Mouse (Mus musculus): ENCODE measurements around the gene Snx8.
A peak's percentile ranks its signal among the peaks of the same experiment; 100 is the strongest.
"Not testable (repeated sequence)": the region's sequence is repeated elsewhere in the genome, so short reads cannot be mapped to it uniquely, and the experiment has no call there.

Gene Snx8

DNA sequence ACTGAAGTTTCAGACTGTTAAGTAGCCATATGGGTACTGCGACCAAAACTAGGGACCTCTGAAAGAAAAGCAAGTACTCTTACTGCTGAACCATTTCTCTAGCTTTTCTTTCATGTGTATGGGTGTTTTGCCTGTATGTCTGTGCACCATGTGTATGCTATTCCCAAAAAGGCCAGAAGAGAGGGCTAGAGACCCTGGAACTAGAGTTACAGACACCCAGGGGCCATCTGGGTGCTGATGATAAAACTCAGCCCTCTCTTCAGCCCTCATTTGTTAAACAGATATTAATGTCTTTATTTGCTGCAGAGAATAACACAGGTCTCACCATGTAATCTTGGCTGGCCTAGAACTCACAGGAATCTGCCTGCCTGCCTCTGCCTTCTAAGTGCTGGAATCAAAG is 4.6 kb downstream of the Snx8 start:
- DNase-seq (ENCODE audit: low spot score in 2 of 2) = no peak

DNA sequence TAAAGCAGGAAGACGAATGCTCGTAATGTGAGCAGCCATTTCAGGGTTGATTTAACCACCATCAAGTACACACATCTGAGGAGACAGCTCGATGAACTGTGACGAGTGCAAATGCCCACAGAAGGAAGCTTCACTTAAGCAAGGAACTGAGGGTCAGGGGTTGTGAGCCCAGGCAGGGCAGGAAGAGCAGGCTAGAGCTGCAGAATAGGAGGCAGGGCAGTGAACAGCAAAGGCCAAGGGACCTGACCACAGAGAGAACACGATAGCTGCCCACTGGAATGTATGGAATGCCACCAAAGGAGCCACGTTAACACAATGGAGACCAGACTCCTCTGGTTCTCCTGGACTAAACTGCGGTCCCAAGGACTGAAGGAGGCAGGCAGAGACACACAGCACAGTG is 5.5 kb downstream of the Snx8 start:
- no peak for DNase-seq (ENCODE audit: low spot score in 2 of 2)

DNA sequence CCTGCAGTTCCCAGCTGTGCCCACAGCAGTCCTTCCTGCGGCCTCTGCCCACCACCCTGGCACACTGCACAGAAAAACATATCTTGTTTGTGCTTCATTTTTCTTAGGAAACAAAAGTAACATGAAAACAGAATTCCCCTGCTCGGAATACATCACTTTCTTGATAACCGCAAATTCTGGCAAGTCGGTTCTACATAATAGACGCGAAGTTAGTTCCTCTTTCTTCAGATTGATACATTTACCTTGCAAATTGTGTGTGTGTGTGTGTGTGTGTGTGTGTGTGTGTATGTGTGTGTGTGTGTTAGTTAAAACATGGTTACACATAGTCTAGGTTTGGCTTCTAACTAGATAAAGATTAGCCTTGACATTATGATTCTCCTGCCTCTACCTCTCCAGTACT is 6.4 kb downstream of the Snx8 start:
- no peak for DNase-seq (ENCODE audit: low spot score in 2 of 2)

- no peak for DNase-seq (ENCODE audit: low spot score in 2 of 2)
These were observed 7.9 kb downstream of the Snx8 start for GRCm38 (mm10) chr5:140381156-140381555.

- DNase-seq (ENCODE audit: low spot score in 2 of 2) = no peak
These were observed 9.8 kb downstream of the Snx8 start for GRCm38 (mm10) chr5:140379299-140379698.

DNA sequence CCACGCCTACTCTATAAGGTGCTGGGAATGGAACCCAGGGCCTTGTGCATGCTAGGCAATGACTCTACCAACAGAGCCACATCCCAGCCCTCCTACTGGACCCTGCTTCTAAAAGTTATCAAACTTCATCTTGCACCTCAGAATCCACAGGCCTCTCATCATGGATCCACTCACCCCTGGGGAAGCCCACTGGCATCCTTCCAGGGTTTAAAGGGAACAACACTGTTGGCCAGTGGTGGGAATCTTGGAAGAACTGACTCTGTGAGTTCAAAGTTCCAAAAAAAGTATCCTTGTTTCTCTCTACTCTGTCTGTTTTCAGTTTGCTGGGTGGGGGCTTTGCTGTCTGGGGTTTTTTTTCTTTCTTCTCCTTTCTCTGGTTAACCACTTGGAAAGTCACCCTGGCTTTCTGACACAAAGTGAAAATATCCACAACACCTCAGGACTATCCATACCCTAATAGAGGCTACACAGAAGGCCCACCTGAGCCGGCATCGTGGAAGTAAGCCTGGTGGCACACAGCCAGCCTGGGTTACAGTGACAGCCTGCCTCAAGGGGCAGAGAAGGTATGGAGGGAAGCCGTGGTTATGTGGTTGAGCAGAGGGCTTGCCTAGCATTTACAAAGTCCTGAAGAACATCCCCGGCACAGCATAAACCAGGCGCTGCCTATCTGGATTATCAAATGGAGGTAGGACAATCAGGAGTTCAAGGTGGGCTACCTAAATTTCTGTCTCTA is 10.8 kb downstream of the Snx8 start:
- no peak for DNase-seq (ENCODE audit: low spot score in 2 of 2)

DNA sequence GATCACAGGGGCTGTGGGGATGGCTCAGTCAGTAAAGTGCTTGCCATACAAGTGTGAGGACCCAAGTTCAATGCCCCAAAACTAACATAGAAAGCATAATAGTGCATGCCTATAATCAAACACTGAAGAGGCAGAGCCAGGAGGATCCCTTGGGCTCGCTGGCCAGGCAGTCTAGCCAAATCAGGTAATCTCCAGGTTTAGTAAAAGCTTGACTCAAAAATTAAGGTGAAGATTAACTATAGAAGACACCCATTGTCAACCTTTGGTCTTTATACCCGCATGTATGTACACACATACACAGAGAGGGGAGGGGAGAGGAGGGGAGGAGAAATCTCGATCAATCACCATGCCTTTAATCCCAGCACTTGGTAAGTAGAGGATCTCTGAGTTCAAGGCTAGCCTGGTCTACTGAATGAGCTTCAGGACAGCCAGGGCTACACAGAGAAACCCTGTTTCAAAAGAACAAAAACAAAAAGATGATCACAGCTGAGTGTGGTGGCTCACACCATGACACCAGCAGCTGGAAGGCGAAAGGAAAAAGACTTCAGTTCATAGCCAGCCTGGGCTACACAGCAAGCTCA is 13.7 kb downstream of the Snx8 start:
- no peak for DNase-seq (ENCODE audit: low spot score in 2 of 2)

GRCm38 (mm10) chr5:140374226-140374625 is 14.8 kb downstream of the Snx8 start:
- peak; percentile 47 to 65 for DNase-seq (ENCODE audit: low spot score in 2 of 2)

DNA sequence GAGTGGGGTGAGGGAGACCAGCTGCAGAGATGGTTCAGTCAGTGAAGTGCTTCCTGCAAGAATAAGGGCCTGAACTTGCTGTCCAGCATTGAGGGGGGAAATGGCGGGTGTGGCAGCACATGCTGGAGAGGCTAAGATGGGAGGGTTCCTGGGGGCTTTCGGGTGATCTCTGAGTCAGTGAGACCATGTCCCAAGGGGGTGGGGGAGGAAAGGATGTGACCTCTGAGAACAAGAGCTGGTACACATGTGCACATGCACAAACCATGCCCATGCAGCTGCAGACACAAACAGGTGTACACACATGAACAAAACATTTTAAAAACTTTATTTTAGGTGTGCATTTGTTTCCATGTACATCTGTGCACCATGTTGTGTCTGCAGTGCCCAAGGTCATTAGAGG is 15.4 kb downstream of the Snx8 start:
- DNase-seq (ENCODE audit: low spot score in 2 of 2) = no peak

GRCm38 (mm10) chr5:140371671-140372070 is 17.4 kb downstream of the Snx8 start:
- peak; percentile 36 to 73 for DNase-seq (ENCODE audit: low spot score in 2 of 2)

GRCm38 (mm10) chr5:140370446-140371254 is 18.4 kb downstream of the Snx8 start:
- no peak for DNase-seq (ENCODE audit: low spot score in 2 of 2)

GRCm38 (mm10) chr5:140369466-140369865 is 19.6 kb downstream of the Snx8 start:
- DNase-seq (ENCODE audit: low spot score in 2 of 2) = no peak

DNA sequence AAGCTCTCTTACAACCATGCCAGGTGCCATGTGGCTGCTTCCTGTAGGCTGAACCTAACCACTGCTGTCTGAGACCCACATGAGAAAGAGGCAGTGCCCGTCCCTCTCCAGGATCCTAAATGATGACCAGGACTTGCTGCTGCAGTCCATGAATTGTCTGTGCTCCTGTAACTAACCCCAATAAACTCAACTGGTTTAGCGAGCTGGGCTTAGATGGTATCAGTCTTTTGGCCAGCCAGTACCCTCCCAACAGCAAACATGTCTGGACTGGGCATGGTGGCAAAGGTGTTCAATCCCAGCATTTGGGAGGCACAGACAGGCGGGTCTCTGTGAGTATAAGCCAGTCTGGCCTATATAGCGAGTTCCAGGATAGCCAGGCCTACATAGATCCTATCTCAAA is 20.1 kb downstream of the Snx8 start:
- no peak for DNase-seq (ENCODE audit: low spot score in 2 of 2)

GRCm38 (mm10) chr5:140368126-140368525 is 20.9 kb downstream of the Snx8 start:
- DNase-seq (ENCODE audit: low spot score in 2 of 2) = not testable (repeated sequence)

GRCm38 (mm10) chr5:140364415-140364814 is 24.6 kb downstream of the Snx8 start:
- DNase-seq (ENCODE audit: low spot score in 2 of 2) = no peak

DNA sequence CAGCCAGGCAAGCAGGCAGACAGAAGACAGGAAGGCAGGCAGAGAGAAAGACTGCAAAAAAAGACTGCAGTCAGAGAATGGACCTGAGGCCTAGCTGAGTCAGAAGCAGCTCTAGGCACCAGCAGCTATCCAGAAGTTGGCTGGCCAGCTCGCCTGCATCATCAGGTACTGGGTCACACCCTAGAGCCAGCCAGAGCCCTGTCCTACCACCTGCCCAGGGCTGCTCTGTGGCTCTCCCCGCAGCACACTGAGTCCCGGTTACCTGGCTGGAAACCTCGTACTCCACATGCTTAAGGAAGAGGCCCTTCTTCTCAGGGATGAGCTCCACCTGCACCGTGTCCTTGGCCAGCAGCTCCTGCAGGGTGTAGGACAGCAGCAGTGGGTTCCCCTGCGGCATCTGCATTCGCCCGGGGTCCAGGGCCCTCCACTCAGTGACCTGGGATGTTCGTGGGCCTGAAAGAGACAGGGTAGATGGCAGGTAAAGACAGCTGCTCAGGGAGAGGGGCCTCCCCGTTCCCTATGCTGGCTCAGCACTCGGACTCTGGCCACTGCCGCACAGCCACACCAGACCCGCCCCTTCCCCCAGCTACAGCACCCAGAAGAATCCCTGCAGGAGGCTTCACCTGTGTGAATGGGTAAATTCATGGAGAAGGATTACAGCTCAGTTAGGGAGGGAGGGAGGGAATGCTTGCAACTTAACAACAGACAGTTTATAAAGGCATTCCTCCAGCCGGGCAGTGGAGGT is 29.0 kb downstream of the Snx8 start:
- no peak for DNase-seq (ENCODE audit: low spot score in 2 of 2)

- DNase-seq (ENCODE audit: low spot score in 2 of 2) = no peak
These were observed 31.6 kb downstream of the Snx8 start for GRCm38 (mm10) chr5:140357466-140357865.

DNA sequence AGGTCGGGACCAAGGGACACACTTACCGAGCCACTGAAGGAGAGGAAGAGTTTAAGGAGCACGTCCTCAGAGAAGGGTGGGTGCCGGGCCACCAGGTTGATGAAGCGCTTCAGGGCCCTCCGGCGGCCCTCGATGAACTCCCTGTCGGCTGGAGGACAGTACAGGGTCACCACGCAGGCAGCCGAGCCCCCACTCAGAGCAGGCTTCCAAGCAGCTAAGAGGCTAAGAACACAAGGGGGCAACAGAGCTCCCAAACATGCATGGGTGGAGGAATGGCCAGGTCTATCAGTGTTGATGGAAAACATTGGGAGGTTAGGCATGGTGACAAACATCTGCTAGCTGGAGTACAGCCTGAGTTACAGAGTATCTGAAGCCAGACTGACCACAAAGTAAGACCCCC is 33.1 kb downstream of the Snx8 start:
- DNase-seq (ENCODE audit: low spot score in 2 of 2) = no peak

DNA sequence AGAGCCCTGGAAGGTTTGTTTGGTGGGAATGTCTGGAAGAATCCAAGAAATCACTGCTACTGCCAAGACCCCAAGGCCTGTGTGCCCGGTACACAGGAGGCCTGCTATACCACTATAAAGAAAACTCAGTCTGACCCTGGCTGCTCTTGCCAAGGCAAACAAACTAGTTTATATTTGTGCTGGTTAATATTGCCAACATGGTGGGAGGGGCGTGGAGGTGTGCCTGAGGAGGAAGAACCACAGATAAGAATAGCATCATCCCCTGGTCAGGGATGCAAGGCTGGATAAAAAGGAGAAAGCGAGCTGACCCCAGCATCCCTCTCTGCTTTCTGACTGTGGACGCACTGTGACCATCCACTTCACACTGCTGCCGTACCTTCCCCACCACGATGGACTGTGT is 36.7 kb downstream of the Snx8 start:
- no peak for DNase-seq (ENCODE audit: low spot score in 2 of 2)

DNA sequence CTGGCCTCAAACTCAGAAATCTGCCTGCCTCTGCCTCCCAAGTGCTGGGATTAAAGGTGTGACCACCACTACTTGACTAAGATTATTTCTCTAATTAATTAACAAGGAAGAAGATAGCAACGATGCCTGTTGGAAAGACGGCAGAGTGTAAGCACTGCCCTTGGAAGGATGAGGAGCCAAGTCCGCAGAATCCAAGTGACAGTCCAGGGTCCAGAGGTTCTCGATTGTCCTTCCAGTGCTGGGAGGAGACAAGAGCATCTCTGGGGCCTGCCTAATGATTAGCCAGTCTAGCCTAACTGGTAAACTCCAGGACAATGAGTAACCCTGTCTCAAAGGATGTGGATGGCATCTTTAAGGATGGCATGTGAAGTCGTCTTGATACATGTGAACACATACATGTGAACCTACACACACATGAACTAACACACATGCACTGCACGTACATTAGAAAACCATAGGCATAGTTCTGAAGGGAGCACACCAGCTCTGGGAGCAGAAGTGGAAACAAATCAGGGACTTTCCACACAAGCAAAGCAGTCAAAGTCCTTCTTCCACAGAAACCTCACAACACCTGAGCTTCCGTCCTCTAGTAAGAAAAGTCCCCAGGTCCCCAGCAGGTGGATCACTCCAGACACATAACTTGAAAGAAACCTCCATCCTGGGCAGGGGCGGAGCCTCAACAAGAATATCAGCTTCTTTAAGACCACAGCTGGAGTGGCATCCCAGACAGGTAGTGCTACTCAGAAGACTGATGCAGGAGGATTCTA is 38.1 kb downstream of the Snx8 start:
- DNase-seq (ENCODE audit: low spot score in 2 of 2) = no peak

- no peak for DNase-seq (ENCODE audit: low spot score in 2 of 2)
These were observed 39.2 kb downstream of the Snx8 start for GRCm38 (mm10) chr5:140349882-140350281.

Measured in right cerebral cortex, postnatal 10 days (tissue).